Mouse (Mus musculus) testis, adult 2 months (tissue): Measurements from ENCODE around the gene Cacna2d1. TPM values are rescaled to one million over a fixed set of nuclear protein-coding genes. Genes with fewer than 3 reads are reported as not detected.

Experiments
- H3K27ac ChIP-seq: fragments of 200-500 bp; 2 replicates; pipeline ENCODE4 v1.5.1; 2012; ENCODE audit warnings: low read depth, low read length; ENCODE audit not compliant: control insufficient read depth, insufficient read depth
- H3K27me3 ChIP-seq: fragments of 200-500 bp; 2 replicates; pipeline ENCODE4 v1.6.1; 2012; ENCODE audit warnings: mild to moderate bottlenecking, low read length, moderate library complexity; ENCODE audit not compliant: control insufficient read depth, insufficient read depth
- H3K36me3 ChIP-seq: fragments of 200-500 bp; 2 replicates; pipeline ENCODE4 v1.6.1; 2012; ENCODE audit warnings: mild to moderate bottlenecking, low read length; ENCODE audit not compliant: control insufficient read depth, insufficient read depth
- H3K4me1 ChIP-seq: fragments of 200-500 bp; 2 replicates; pipeline ENCODE4 v1.6.1; 2012; ENCODE audit warnings: low read length; ENCODE audit not compliant: control insufficient read depth, insufficient read depth
- H3K4me3 ChIP-seq: fragments of 200-500 bp; 2 replicates; pipeline ENCODE4 v1.5.1; 2012; ENCODE audit warnings: low read depth, mild to moderate bottlenecking, low read length, moderate library complexity, mixed read lengths; ENCODE audit not compliant: control insufficient read depth
- CTCF ChIP-seq: fragments of 200-500 bp; IDR thresholded peaks from 2 replicates; pipeline ENCODE4 v1.5.1; 2012; ENCODE audit warnings: low read depth, mild to moderate bottlenecking, inconsistent platforms, low read length, moderate library complexity; ENCODE audit not compliant: control insufficient read depth, insufficient read depth, insufficient replicate concordance
- POLR2A ChIP-seq: fragments of 200-500 bp; IDR thresholded peaks from 2 replicates; pipeline ENCODE4 v1.6.1; 2012; ENCODE audit warnings: low read depth, mild to moderate bottlenecking, inconsistent platforms, low read length, moderate library complexity; ENCODE audit not compliant: control insufficient read depth
- polyA plus RNA-seq: library from polyadenylated mRNA; depleted of rRNA; stranded (reverse); fragments of >200 nt; gene quantifications from 2 replicates; pipeline ENCODE4 v1.2.3, GENCODE M21; 2012

Cacna2d1 gene
- polyA plus RNA-seq, 1 experiment, result 1.5 TPM

- TF ChIP-seq POLR2A, result no peak
- TF ChIP-seq CTCF, result no peak
Observed at GRCm38 (mm10) chr5:16028881-16029280, 94.4 kb downstream of the Cacna2d1 start.

GRCm38 (mm10) chr5:16029481-16029880, 95.0 kb downstream of the Cacna2d1 start:
- Histone ChIP-seq H3K36me3 (no peaks in the 10 kb centered on the region), H3K27me3 (no peaks in the 10 kb centered on the region), H3K4me3 (no peak overlapping the region), H3K27ac (no peak overlapping the region), H3K4me1 (no peaks in the 10 kb centered on the region)
- TF ChIP-seq CTCF, result no peak
- no peak for TF ChIP-seq POLR2A

More at GRCm38 (mm10) chr5:16028881-16029280, 94.4 kb downstream of the Cacna2d1 start:
- Histone ChIP-seq H3K27ac (no peak overlapping the region), H3K4me1 (no peaks in the 10 kb centered on the region), H3K27me3 (no peaks in the 10 kb centered on the region), H3K4me3 (no peak overlapping the region), H3K36me3 (no peaks in the 10 kb centered on the region)

- Histone ChIP-seq H3K27me3 (no peaks in the 10 kb centered on the region), H3K4me3 (no peak overlapping the region), H3K36me3 (no peaks in the 10 kb centered on the region), H3K4me1 (no peaks in the 10 kb centered on the region), H3K27ac (no peak overlapping the region)
- TF ChIP-seq POLR2A (no peak), CTCF (no peak)
Observed at GRCm38 (mm10) chr5:16033569-16033968, 99.1 kb downstream of the Cacna2d1 start.

GRCm38 (mm10) chr5:16035259-16035658, 100.8 kb downstream of the Cacna2d1 start:
- Histone ChIP-seq H3K36me3 (no peaks in the 10 kb centered on the region), H3K27me3 (no peaks in the 10 kb centered on the region), H3K4me3 (no peak overlapping the region), H3K4me1 (no peaks in the 10 kb centered on the region), H3K27ac (no peak overlapping the region)
- TF ChIP-seq CTCF, result no peak
- TF ChIP-seq POLR2A, result no peak

- Histone ChIP-seq H3K27ac (no peak overlapping the region), H3K4me1 (no peaks in the 10 kb centered on the region), H3K4me3 (no peak overlapping the region), H3K36me3 (no peaks in the 10 kb centered on the region), H3K27me3 (no peaks in the 10 kb centered on the region)
- TF ChIP-seq POLR2A, result no peak
- no peak for TF ChIP-seq CTCF
Observed at GRCm38 (mm10) chr5:16045147-16045878, 110.8 kb downstream of the Cacna2d1 start.

- Histone ChIP-seq H3K4me3 (no peak overlapping the region), H3K36me3 (no peaks in the 10 kb centered on the region), H3K4me1 (no peaks in the 10 kb centered on the region), H3K27me3 (no peaks in the 10 kb centered on the region), H3K27ac (no peak overlapping the region)
- no peak for TF ChIP-seq CTCF
- no peak for TF ChIP-seq POLR2A
Observed at GRCm38 (mm10) chr5:16047452-16048191, 113.1 kb downstream of the Cacna2d1 start.

- TF ChIP-seq CTCF (no peak), POLR2A (no peak)
- H3K27ac ChIP-seq, result no peak overlapping the region
- no peaks in the 10 kb centered on the region for H3K27me3 ChIP-seq
- no peak overlapping the region for H3K4me3 ChIP-seq
- no peaks in the 10 kb centered on the region for H3K36me3 ChIP-seq
- H3K4me1 ChIP-seq, result no peaks in the 10 kb centered on the region
Observed at GRCm38 (mm10) chr5:16056795-16057194, 122.3 kb downstream of the Cacna2d1 start.
